Mouse (Mus musculus) stomach, embryonic 16.5 days (tissue): ENCODE results near the gene Hrasls5. TPM values are rescaled to one million over a fixed set of nuclear protein-coding genes. Genes with fewer than 3 reads are reported as not detected.

ENCODE experiments used
- ATAC-seq: fragments of 200-750 bp; cut with Nextera tagmentation; 2 replicates; pipeline ENCODE4 v1.8.0; 2017; ENCODE audit warnings: moderate number of reproducible peaks, moderate TSS enrichment; ENCODE audit not compliant: insufficient read depth, low FRiP score
- H3K27ac ChIP-seq: fragments of 300-500 bp; sonication (generic); 2 replicates; pipeline ENCODE4 v1.5.1; 2014; ENCODE audit warnings: low read length
- H3K27me3 ChIP-seq: fragments of 300-500 bp; sonication (generic); 2 replicates; pipeline ENCODE4 v1.6.1; 2014; ENCODE audit warnings: low read length, control low read depth, mixed read lengths; ENCODE audit not compliant: control insufficient read depth, insufficient read depth
- H3K36me3 ChIP-seq: fragments of 300-500 bp; sonication (generic); 2 replicates; pipeline ENCODE4 v1.6.1; 2014; ENCODE audit warnings: low read length; ENCODE audit not compliant: control insufficient read depth, insufficient read depth
- H3K4me1 ChIP-seq: fragments of 300-500 bp; sonication (generic); 2 replicates; pipeline ENCODE4 v1.6.1; 2014; ENCODE audit warnings: low read length, control low read depth, mixed read lengths; ENCODE audit not compliant: control insufficient read depth, insufficient read depth
- H3K4me2 ChIP-seq: fragments of 300-500 bp; sonication (generic); 2 replicates; pipeline ENCODE4 v1.6.1; 2014; ENCODE audit warnings: low read depth, low read length, mixed read lengths
- H3K4me3 ChIP-seq: fragments of 300-500 bp; sonication (generic); replicated peaks from 2 replicates; pipeline ENCODE4 v1.5.1; 2014; ENCODE audit warnings: mild to moderate bottlenecking, low read length
- H3K9ac ChIP-seq: fragments of 300-500 bp; sonication (generic); 2 replicates; pipeline ENCODE4 v1.6.1; 2014; ENCODE audit warnings: low read length
- H3K9me3 ChIP-seq: fragments of 300-500 bp; sonication (generic); replicated peaks from 2 replicates; pipeline ENCODE4 v1.6.1; 2016; ENCODE audit warnings: low read length, control low read depth; ENCODE audit not compliant: control insufficient read depth
- WGBS: fragments of 180-500 bp; shearing (Covaris S2); extraction: QIAGEN DNeasy Blood & Tissue Kit; methylation state at CpG from one replicate; pipeline ENCODE4 v1.1.7; 2014; 5-methylcytosine and 5-hydroxymethylcytosine counted together
- polyA plus RNA-seq: library from polyadenylated mRNA; unstranded; fragments of >200 nt; fragmentation: Nextera tagmentation; extraction: Ambion mirVana; gene quantifications from 2 replicates; pipeline ENCODE4 v1.2.1, GENCODE M21; 2015

The Hrasls5 gene
- polyA plus RNA-seq, 1 experiment from 2014 or later: not detected

DNA sequence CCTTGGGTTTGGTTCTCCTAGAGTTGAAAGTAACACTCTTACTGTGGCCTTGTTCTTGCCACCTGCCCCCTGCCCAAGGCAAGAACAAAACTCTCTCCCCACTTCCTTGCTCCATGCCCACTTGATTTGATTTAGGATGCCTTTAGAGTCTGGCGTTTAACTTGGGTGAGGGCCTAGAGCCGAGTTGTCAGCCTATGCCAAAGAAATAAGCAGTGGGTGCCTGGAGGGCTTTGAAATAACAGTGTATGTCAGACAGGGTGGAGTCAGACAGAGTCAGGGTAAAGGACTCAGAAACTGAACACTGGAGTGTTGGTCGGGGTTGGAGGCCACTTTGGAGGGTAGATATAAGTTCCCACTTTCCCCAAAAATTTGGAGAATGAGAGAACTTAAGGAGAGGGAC, 4.7 kb downstream of the Hrasls5 start:
- ATAC-seq: no peak
- no peak overlapping the region for H3K4me2 ChIP-seq

DNA sequence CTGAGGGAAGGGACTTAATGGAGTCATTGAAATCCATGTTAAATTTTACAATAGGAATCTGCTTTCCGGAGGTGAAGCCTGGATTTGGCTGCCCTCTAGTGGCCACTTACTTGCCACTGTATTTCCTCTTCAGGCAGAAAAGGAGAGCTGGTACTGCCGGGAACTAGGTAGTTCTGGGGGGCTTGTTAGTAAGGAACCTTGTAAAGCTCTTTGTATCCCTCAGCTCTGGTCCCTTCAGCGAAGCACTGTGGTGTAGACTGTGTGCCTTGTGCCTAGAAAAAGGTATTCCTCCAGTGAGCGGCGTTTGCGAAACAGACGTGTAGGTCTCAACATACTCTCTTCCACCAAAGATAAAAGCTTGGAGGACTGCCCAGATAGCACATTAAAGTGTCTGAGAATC, 5.4 kb downstream of the Hrasls5 start:
- no peaks in the 10 kb centered on the region for H3K4me1 ChIP-seq
- H3K27ac ChIP-seq: no peak overlapping the region
- 36% methylated on average over 7 of the region's 7 CpGs for WGBS
- ATAC-seq: 0 out of 2 replicates have a peak, but pooled peaks have one; percentile 33
- H3K36me3 ChIP-seq: no peaks in the 10 kb centered on the region
- no peaks in the 10 kb centered on the region for H3K27me3 ChIP-seq
- H3K4me3 ChIP-seq: no peak overlapping the region
- H3K9ac ChIP-seq: no peak overlapping the region
- no peak overlapping the region for H3K4me2 ChIP-seq
- no peaks in the 10 kb centered on the region for H3K9me3 ChIP-seq

More for the DNA sequence above, 4.7 kb downstream of the Hrasls5 start:
- Histone ChIP-seq H3K4me1 (0 out of 2 replicates have a peak, but pooled peaks cover 5% of the 10 kb centered on the region), H3K9me3 (no peaks in the 10 kb centered on the region), H3K27ac (no peak overlapping the region), H3K9ac (no peak overlapping the region), H3K27me3 (no peaks in the 10 kb centered on the region), H3K4me3 (no peak overlapping the region), H3K36me3 (no peaks in the 10 kb centered on the region)
- WGBS: 55% methylated on average over 3 of the region's 3 CpGs

- H3K4me2 ChIP-seq: no peak overlapping the region
- no peaks in the 10 kb centered on the region for H3K27me3 ChIP-seq
- no peaks in the 10 kb centered on the region for H3K9me3 ChIP-seq
- no peak overlapping the region for H3K27ac ChIP-seq
- no peak for ATAC-seq
- no peak overlapping the region for H3K9ac ChIP-seq
- H3K4me3 ChIP-seq: no peak overlapping the region
- no peaks in the 10 kb centered on the region for H3K36me3 ChIP-seq
- no peaks in the 10 kb centered on the region for H3K4me1 ChIP-seq
Observed at GRCm38 (mm10) chr19:7633021-7633420, 20.7 kb downstream of the Hrasls5 start.

- Histone ChIP-seq H3K36me3 (no peaks in the 10 kb centered on the region), H3K9ac (no peak overlapping the region), H3K4me2 (no peak overlapping the region), H3K4me3 (no peak overlapping the region), H3K9me3 (no peaks in the 10 kb centered on the region), H3K27ac (no peak overlapping the region), H3K4me1 (no peaks in the 10 kb centered on the region), H3K27me3 (no peaks in the 10 kb centered on the region)
- no peak for ATAC-seq
- WGBS: 83% methylated on average over 1 of the region's 1 CpGs
Observed at GRCm38 (mm10) chr19:7633786-7634185, 21.4 kb downstream of the Hrasls5 start.

DNA sequence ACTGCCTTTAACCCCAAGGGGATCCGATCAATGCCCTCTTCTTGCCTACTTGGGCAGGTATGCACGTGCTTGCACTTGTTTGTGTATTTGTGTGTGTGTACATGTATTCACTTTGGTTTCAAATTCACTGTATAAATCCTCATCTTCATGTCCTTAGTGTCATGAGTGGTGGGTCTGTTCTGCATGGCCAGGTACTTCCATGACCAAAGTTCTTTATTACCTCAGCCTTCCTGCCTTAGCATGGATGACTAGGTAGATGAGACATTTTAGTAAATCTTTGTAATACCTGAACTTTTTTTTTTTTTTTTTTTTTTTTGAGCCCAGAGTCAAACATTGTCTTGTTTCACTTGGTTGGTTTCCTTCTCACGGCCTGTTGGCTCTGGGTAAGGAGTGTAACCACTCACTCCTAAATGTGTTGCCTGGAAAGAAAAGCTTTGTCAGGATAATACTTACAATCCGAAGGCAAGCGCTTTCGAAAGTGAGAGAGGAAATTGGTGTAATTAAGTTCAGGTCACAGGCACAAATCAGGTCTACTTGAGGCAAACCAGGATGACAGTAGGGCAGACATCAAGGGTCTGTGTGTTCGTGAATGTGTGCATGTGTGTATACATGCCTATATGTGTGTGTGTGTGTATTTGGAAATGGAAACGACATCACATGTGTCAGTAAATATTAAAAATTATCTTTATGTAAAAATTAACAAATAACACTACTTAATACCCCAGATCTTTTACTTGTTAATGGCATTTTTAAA, 36.7 kb downstream of the Hrasls5 start:
- H3K9ac ChIP-seq: no peak overlapping the region
- H3K4me2 ChIP-seq: no peak overlapping the region
- WGBS: 78% methylated on average over 8 of the region's 8 CpGs
- no peaks in the 10 kb centered on the region for H3K27me3 ChIP-seq
- no peak for ATAC-seq
- no peak overlapping the region for H3K4me3 ChIP-seq
- no peak overlapping the region for H3K27ac ChIP-seq
- no peaks in the 10 kb centered on the region for H3K9me3 ChIP-seq
- no peaks in the 10 kb centered on the region for H3K36me3 ChIP-seq
- H3K4me1 ChIP-seq: no peaks in the 10 kb centered on the region

DNA sequence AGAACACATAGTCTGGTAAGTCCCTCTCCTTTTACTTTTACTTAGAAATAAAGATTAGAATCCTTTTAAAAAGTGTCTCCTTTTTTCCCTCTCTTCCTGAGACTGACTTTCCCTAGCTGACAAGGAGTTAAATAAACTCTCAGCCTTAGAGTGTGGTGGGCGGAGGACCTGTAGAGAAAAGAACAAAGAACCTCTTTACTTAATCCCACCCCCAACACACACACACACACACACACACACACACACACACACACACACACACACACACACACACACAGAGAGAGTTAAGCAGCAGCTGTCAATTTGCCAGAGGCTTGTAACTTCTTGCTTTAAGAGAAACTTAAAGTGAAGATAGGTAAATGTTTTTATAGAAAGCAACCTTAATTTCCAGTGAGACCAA, 59.7 kb downstream of the Hrasls5 start:
- no peak overlapping the region for H3K4me3 ChIP-seq
- H3K9me3 ChIP-seq: no peaks in the 10 kb centered on the region
- H3K9ac ChIP-seq: no peak overlapping the region
- H3K4me1 ChIP-seq: no peaks in the 10 kb centered on the region
- H3K27me3 ChIP-seq: no peaks in the 10 kb centered on the region
- H3K36me3 ChIP-seq: no peaks in the 10 kb centered on the region
- WGBS: 19% methylated on average over 1 of the region's 1 CpGs
- no peak overlapping the region for H3K4me2 ChIP-seq
- ATAC-seq: no peak
- no peak overlapping the region for H3K27ac ChIP-seq

- Histone ChIP-seq H3K9me3 (no peaks in the 10 kb centered on the region), H3K36me3 (no peaks in the 10 kb centered on the region), H3K27ac (no peak overlapping the region), H3K4me2 (no peak overlapping the region), H3K27me3 (no peaks in the 10 kb centered on the region), H3K9ac (no peak overlapping the region), H3K4me3 (no peak overlapping the region), H3K4me1 (no peaks in the 10 kb centered on the region)
- ATAC-seq: no peak
- WGBS: 81% methylated on average over 1 of the region's 1 CpGs
Observed at GRCm38 (mm10) chr19:7687988-7688387, 75.6 kb downstream of the Hrasls5 start.

Other genes starting within 250 kb of the Hrasls5 start
- 19.8 and 22.5 TPM in 2 replicates for gene Spindoc, start 229.5 kb upstream of the Hrasls5 start, polyA plus RNA-seq
- gene 2700081O15Rik, start 194.9 kb upstream of the Hrasls5 start, polyA plus RNA-seq: 4.6 and 5.0 TPM in 2 replicates
- gene Rtn3, start 129.3 kb upstream of the Hrasls5 start, polyA plus RNA-seq: 132 and 139 TPM in 2 replicates
- gene Atl3, start 118.5 kb upstream of the Hrasls5 start, polyA plus RNA-seq: 14.0 and 16.2 TPM in 2 replicates
- 15.7 and 15.8 TPM in 2 replicates for gene Pla2g16, start 55.1 kb upstream of the Hrasls5 start, polyA plus RNA-seq
- gene Lgals12, start 5.3 kb upstream of the Hrasls5 start, polyA plus RNA-seq: 3.5 and 3.6 TPM in 2 replicates
- gene Slc22a19, start 98.8 kb downstream of the Hrasls5 start, polyA plus RNA-seq: not detected in 2 replicates
- gene Slc22a26, start 190.1 kb downstream of the Hrasls5 start, polyA plus RNA-seq: not detected in 2 replicates